Mouse (Mus musculus) thymus, adult 18-20 months (tissue): Measurements from ENCODE around the gene Gsap.
"Not testable (repeated sequence)": the region's sequence is repeated elsewhere in the genome, so short reads cannot be mapped to it uniquely, and the experiment has no call there.

Source experiments
- DNase-seq, 2 experiments: peaks; one replicate each; pipeline ENCODE4 v3.0.0; 2022; ENCODE audit warnings: mixed read lengths in 2 of 2

Gene Gsap

GRCm38 (mm10) chr5:21329672-21330665 is 143.9 kb downstream of the Gsap start:
- DNase-seq, result no peak

GRCm38 (mm10) chr5:21331656-21332055 is 145.6 kb downstream of the Gsap start:
- no peak for DNase-seq

GRCm38 (mm10) chr5:21332119-21332518 is 146.1 kb downstream of the Gsap start:
- no peak for DNase-seq

- not testable (repeated sequence) for DNase-seq
Measured at GRCm38 (mm10) chr5:21342265-21342664, 156.2 kb downstream of the Gsap start.

DNA sequence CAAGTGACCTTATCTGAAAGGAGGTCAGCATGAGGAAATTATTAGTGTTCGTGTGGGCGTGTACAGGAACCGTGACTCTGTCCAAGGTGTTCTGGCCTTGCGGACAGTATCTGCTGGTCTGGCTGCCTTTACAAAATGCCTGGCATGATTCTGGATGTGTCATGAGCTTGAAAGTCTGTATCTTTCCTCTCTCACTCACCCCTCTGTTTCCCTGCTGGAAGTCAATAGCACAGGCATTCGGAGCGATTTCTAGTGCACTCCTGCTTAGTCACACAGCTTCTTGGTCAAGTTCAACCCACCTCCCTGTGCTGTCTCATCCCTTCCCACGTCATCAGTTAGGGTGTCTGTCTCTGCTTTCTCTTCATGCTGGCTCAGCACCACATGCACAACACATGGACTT is 162.3 kb downstream of the Gsap start:
- no peak for DNase-seq

DNA sequence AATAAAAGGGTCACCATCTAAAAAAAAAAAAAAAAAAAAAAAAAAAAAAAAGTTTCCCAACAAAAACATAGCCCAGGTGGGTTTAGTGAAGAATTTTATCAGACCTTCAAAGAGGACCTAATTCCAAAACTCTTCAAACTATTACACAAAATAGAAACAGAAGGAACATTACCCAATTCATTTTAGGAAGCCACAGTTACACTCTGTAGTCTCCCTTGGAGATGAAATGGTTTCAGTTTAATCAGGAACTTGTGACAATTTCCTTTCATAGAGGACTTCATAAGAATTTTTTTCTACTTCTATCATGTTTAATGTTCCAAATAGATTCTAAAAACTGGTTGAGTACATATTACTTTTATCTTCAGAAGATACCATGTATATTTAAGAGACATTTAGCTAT is 165.6 kb downstream of the Gsap start:
- DNase-seq, result no peak

DNA sequence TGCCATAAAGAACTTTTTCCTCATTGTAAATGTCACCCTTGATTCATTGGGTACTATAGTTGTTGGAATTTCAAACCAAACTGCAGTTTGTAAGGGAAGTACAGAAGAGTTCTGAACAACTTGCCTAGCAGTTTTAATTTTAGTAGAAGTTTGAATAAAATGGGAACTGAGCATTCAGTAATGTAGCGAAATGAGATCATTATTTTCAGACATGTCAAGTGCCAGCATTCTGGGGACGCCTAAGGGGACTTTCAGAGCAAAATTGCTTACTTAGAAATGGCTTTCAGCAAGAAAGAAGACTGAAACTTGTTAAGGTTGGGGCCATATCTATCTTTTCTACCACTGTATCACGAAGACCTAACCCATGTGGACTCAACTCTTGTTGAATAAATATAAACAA is 172.6 kb downstream of the Gsap start:
- DNase-seq, result no peak

DNA sequence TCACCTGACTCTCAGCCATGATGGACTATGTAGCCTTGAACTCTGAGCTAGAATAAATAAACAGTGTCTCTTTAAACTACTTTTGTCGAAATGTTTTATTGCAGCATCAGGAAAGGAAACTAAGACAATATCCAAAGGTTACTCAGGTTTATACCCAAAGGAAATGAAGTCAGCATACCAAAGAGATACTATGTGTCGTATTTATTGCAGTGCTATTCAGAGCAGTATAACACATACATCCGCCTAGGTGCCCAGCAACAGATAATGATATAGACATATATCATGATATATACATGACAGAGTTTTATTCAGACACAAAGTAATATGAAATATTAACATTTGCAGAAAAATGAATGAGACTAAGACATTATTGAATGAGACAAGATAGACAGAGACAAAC is 177.3 kb downstream of the Gsap start:
- no peak for DNase-seq
